Mouse (Mus musculus): ENCODE results near the gene Gm12355. TPM values are rescaled to one million over a fixed set of nuclear protein-coding genes. Genes with fewer than 3 reads are reported as not detected.
"Not testable (repeated sequence)": the region's sequence is repeated elsewhere in the genome, so short reads cannot be mapped to it uniquely, and the experiment has no call there.

Gm12355 gene
- total RNA-seq (2021) (10 to 100 TPM in 1 of 2 experiments, 1 to 10 TPM in 1; 7.9 to 10.8 TPM), polyA plus RNA-seq (2012; rRNA removed) (not detected in 2 replicates)
- long read RNA-seq, result 0 reads

- intact Hi-C loops (cut with DNase I), result no loop called here
- H3K79me2 ChIP-seq (replicated peaks; ENCODE audit: control insufficient read depth, insufficient read depth, low read length), result no peaks in the 10 kb centered on the region
- no peaks in the 10 kb centered on the region for H3K27me3 ChIP-seq (ENCODE audit: control insufficient read depth, insufficient read depth, low read length)
- no peak for DNase-seq
- H3K4me1 ChIP-seq (ENCODE audit: control insufficient read depth, insufficient read depth, low read length), result no peaks in the 10 kb centered on the region
- no peaks in the 10 kb centered on the region for H3K36me3 ChIP-seq (ENCODE audit: control insufficient read depth, insufficient read depth, low read length)
- no peak within 1 kb of the TSS for H3K9ac ChIP-seq (ENCODE audit: low read depth, low read length)
- H3K4me3 ChIP-seq, result no peak within 1 kb of the TSS
- TF ChIP-seq EP300 (IDR thresholded peaks at IDR 0.05; ENCODE audit: insufficient read depth, low read depth, low read length) (no peak), CTCF (IDR thresholded peaks at IDR 0.05) (no peak), POLR2A (IDR thresholded peaks at IDR 0.05; ENCODE audit: insufficient read depth, low read depth, low read length) (no peak)
- H3K27ac ChIP-seq, result no peak within 1 kb of the TSS
- WGBS, result 89% methylated on average over 10 of the region's 10 CpGs
Observed at GRCm38 (mm10) chr11:98625611-98626410, at the start of gene Gm12355, which contains the start of gene Gsdma3. Gene Gm12355 (minus strand): TSS chr11:98625661. Gene Gsdma3 (plus strand): TSS chr11:98626360.

DNA sequence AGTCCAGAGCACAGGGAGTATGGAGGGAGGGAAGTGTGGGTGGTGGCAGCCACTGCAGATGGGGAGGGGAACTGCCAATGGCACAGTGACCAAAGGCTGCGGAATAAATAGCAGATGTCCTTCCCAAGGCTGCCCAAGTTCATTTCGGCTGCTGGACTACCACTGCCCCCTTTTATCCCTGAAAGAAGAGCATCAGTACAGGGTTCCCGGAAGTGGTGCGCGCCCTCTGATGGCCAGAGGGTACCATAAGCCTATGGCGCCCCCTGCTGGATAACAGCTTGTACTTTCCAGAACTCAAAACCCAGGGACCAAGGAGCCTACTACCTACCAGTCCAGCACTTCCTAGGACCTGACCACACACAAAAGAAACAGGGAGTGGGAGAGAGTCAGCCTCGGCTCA lies 47.7 kb upstream of the Gm12355 start:
- H3K27ac ChIP-seq; H3K4me1 ChIP-seq (ENCODE audit: control insufficient read depth, insufficient read depth, low read length); H3K9ac ChIP-seq (ENCODE audit: low read depth, low read length); H3K36me3 ChIP-seq (ENCODE audit: control insufficient read depth, insufficient read depth, low read length); intact Hi-C loops (cut with DNase I); H3K4me3 ChIP-seq; H3K27me3 ChIP-seq (ENCODE audit: control insufficient read depth, insufficient read depth, low read length); H3K79me2 ChIP-seq (replicated peaks; ENCODE audit: control insufficient read depth, insufficient read depth, low read length): not testable (repeated sequence)
- peak; percentile 52 to 61 for DNase-seq
- WGBS, result 4% methylated on average over 7 of the region's 7 CpGs
- peak; percentile 62 for TF ChIP-seq CTCF (IDR thresholded peaks at IDR 0.05)

DNA sequence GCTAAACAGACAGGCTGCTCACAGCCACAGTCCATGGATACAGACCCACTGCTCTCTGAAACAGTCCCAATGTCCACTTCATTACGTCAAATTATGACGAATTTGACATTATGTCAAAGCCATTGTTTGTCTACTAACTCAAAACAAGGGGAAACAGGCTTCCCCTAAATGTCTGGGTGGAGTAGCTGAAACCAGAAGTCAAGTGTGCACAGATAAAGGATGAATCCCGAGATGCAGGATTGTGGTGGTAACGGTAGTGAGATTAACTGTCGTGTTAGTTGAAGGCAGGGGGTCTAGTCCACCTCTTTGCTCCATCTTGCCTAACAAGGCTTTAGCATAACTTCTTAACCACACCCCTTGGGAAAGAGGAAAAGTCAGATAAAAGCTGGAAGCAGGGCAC lies 47.0 kb upstream of the Gm12355 start:
- Histone ChIP-seq H3K79me2 (replicated peaks; ENCODE audit: control insufficient read depth, insufficient read depth, low read length) (no peaks in the 10 kb centered on the region), H3K9ac (ENCODE audit: low read depth, low read length) (no peak overlapping the region), H3K27ac (no peak overlapping the region), H3K4me3 (no peak overlapping the region), H3K4me1 (ENCODE audit: control insufficient read depth, insufficient read depth, low read length) (no peaks in the 10 kb centered on the region), H3K27me3 (ENCODE audit: control insufficient read depth, insufficient read depth, low read length) (peaks cover 1% of the 10 kb centered on the region), H3K36me3 (ENCODE audit: control insufficient read depth, insufficient read depth, low read length) (no peaks in the 10 kb centered on the region)
- WGBS, result 62% methylated on average over 5 of the region's 5 CpGs
- DNase-seq, result no peak
- TF ChIP-seq CTCF (IDR thresholded peaks at IDR 0.05), result no peak
- no peak for TF ChIP-seq EP300 (IDR thresholded peaks at IDR 0.05; ENCODE audit: insufficient read depth, low read depth, low read length)
- TF ChIP-seq POLR2A (IDR thresholded peaks at IDR 0.05; ENCODE audit: insufficient read depth, low read depth, low read length), result no peak
- intact Hi-C loops (cut with DNase I), result no loop called here

- Histone ChIP-seq H3K4me3 (no peak overlapping the region), H3K36me3 (ENCODE audit: control insufficient read depth, insufficient read depth, low read length) (no peaks in the 10 kb centered on the region), H3K9ac (ENCODE audit: low read depth, low read length) (no peak overlapping the region), H3K79me2 (replicated peaks; ENCODE audit: control insufficient read depth, insufficient read depth, low read length) (no peaks in the 10 kb centered on the region), H3K4me1 (ENCODE audit: control insufficient read depth, insufficient read depth, low read length) (no peaks in the 10 kb centered on the region), H3K27ac (no peak overlapping the region), H3K27me3 (ENCODE audit: control insufficient read depth, insufficient read depth, low read length) (peaks cover 1% of the 10 kb centered on the region)
- DNase-seq, result no peak
- TF ChIP-seq POLR2A (IDR thresholded peaks at IDR 0.05; ENCODE audit: insufficient read depth, low read depth, low read length), result no peak
- no peak for TF ChIP-seq CTCF (IDR thresholded peaks at IDR 0.05)
- no peak for TF ChIP-seq EP300 (IDR thresholded peaks at IDR 0.05; ENCODE audit: insufficient read depth, low read depth, low read length)
- WGBS, result 29% methylated on average over 5 of the region's 5 CpGs
- intact Hi-C loops (cut with DNase I), result no loop called here
Observed at GRCm38 (mm10) chr11:98671857-98672256, 46.4 kb upstream of the Gm12355 start.

DNA sequence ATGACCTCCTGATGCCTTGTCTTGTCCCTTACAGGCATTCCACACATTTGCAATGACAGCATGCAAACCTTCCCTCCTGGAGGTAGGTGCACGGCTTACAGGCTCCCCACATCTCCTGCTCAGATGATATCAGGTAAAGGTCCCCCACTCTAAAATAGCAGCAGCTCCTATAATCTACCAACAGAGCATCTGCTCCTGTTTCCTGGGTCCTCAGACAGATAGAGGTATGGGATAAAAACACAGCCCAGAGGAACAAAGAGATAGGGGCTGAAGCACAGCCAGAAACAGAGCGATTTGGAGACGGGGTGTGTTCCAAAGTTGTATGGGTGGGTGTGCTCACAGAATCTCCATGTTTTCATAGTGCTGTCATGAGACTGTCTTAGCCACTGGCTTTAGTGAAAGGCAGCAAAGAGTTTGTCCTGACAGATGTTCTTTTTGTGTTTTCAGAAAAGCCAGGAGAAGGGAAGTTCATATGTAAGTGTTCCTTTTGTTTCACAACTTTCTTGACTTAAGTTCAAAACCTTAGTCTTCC lies 45.9 kb upstream of the Gm12355 start:
- TF ChIP-seq EP300 (IDR thresholded peaks at IDR 0.05; ENCODE audit: insufficient read depth, low read depth, low read length), result no peak
- TF ChIP-seq CTCF (IDR thresholded peaks at IDR 0.05), result no peak
- no peak for TF ChIP-seq POLR2A (IDR thresholded peaks at IDR 0.05; ENCODE audit: insufficient read depth, low read depth, low read length)
- no peak for DNase-seq
- H3K27me3 ChIP-seq (ENCODE audit: control insufficient read depth, insufficient read depth, low read length), result peaks cover 4% of the 10 kb centered on the region
- intact Hi-C loops (cut with DNase I), result no loop called here
- no peak overlapping the region for H3K4me3 ChIP-seq
- H3K27ac ChIP-seq, result no peak overlapping the region
- no peak overlapping the region for H3K9ac ChIP-seq (ENCODE audit: low read depth, low read length)
- H3K4me1 ChIP-seq (ENCODE audit: control insufficient read depth, insufficient read depth, low read length), result no peaks in the 10 kb centered on the region
- no peaks in the 10 kb centered on the region for H3K36me3 ChIP-seq (ENCODE audit: control insufficient read depth, insufficient read depth, low read length)
- H3K79me2 ChIP-seq (replicated peaks; ENCODE audit: control insufficient read depth, insufficient read depth, low read length), result no peaks in the 10 kb centered on the region
- WGBS, result 49% methylated on average over 3 of the region's 3 CpGs

DNA sequence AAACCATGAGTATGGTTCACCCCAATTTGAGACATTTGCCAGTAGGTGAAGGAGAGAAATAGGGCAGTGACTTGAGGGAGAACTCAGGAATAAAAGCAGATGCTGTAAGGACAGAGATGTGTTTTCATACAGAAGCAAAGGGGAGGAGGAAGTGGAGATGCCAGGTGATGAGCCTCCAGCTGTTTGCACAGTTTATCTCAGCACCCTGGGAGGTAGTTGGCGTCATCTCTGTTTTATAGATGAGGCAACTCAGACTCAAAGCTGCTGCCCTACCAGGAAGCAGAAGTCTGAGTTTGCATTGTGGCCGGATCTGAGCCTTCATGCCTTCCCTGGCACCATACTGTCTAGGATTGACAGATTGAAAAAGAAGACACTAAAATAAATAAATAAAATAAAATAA lies 43.5 kb upstream of the Gm12355 start:
- WGBS, result 52% methylated on average over 2 of the region's 2 CpGs
- Histone ChIP-seq H3K27ac (no peak overlapping the region), H3K4me3 (no peak overlapping the region), H3K36me3 (ENCODE audit: control insufficient read depth, insufficient read depth, low read length) (no peaks in the 10 kb centered on the region), H3K79me2 (replicated peaks; ENCODE audit: control insufficient read depth, insufficient read depth, low read length) (no peaks in the 10 kb centered on the region), H3K27me3 (ENCODE audit: control insufficient read depth, insufficient read depth, low read length) (peaks cover 5% of the 10 kb centered on the region), H3K9ac (ENCODE audit: low read depth, low read length) (no peak overlapping the region), H3K4me1 (ENCODE audit: control insufficient read depth, insufficient read depth, low read length) (no peaks in the 10 kb centered on the region)
- DNase-seq, result no peak
- intact Hi-C loops (cut with DNase I), result no loop called here
- TF ChIP-seq POLR2A (IDR thresholded peaks at IDR 0.05; ENCODE audit: insufficient read depth, low read depth, low read length) (no peak), EP300 (IDR thresholded peaks at IDR 0.05; ENCODE audit: insufficient read depth, low read depth, low read length) (no peak), CTCF (IDR thresholded peaks at IDR 0.05) (no peak)
